Mouse (Mus musculus): ENCODE data around the gene Gtf2f1. TPM values are rescaled to one million over a fixed set of nuclear protein-coding genes. Genes with fewer than 3 reads are reported as not detected.

The Gtf2f1 gene
- polyA plus RNA-seq, 1 experiment, result 18.5 TPM

- no peaks in the 10 kb centered on the region for H3K36me3 ChIP-seq (ENCODE audit: control insufficient read depth, insufficient read depth, low read length)
- no peaks in the 10 kb centered on the region for H3K27me3 ChIP-seq (ENCODE audit: control insufficient read depth, insufficient read depth, low read length)
- H3K4me3 ChIP-seq (ENCODE audit: extremely low read depth, insufficient read depth, insufficient read length), result no peak overlapping the region
- WGBS, result 60% methylated on average over 3 of the region's 3 CpGs
- no peaks in the 10 kb centered on the region for H3K4me1 ChIP-seq (ENCODE audit: control insufficient read depth, insufficient read depth, insufficient read length)
- no peak for TF ChIP-seq CTCF (IDR thresholded peaks at IDR 0.05; ENCODE audit: extremely low read depth, insufficient read depth, insufficient read length, insufficient replicate concordance)
- no peak for TF ChIP-seq POLR2A (IDR thresholded peaks at IDR 0.05; ENCODE audit: low read depth, low read length)
- DNase-seq (ENCODE audit: low read depth in 1 of 2, low spot score in 2 of 2), result no peak
- H3K27ac ChIP-seq (ENCODE audit: insufficient read depth, low read length), result no peak overlapping the region
Observed at GRCm38 (mm10) chr17:57048816-57049215, 37.7 kb upstream of the Gtf2f1 start.

DNA sequence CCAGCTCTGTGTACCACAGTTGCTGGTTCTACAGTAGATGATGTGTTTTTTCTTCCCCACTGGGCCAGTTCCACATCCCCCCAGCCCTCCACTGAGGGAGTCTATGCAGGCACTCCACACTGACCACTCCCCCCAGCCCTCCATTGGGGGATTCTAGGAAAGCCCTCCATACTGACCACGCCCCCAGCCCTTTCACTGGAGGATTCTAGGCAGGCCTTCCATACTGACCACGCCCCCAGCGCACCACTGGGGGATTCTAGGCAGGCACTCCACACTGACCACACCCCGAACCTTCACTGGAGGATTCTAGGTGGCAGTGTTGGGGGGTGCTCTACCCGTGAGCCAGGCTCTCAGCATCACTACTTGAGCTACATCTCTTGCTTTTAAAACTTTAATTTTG is 36.3 kb upstream of the Gtf2f1 start:
- Histone ChIP-seq H3K27ac (ENCODE audit: insufficient read depth, low read length) (no peak overlapping the region), H3K4me3 (ENCODE audit: extremely low read depth, insufficient read depth, insufficient read length) (no peak overlapping the region), H3K4me1 (ENCODE audit: control insufficient read depth, insufficient read depth, insufficient read length) (no peaks in the 10 kb centered on the region), H3K27me3 (ENCODE audit: control insufficient read depth, insufficient read depth, low read length) (no peaks in the 10 kb centered on the region), H3K36me3 (ENCODE audit: control insufficient read depth, insufficient read depth, low read length) (no peaks in the 10 kb centered on the region)
- 87% methylated on average over 5 of the region's 5 CpGs for WGBS
- no peak for DNase-seq (ENCODE audit: low read depth in 1 of 2, low spot score in 2 of 2)
- TF ChIP-seq CTCF (IDR thresholded peaks at IDR 0.05; ENCODE audit: extremely low read depth, insufficient read depth, insufficient read length, insufficient replicate concordance) (no peak), POLR2A (IDR thresholded peaks at IDR 0.05; ENCODE audit: low read depth, low read length) (no peak)

DNA sequence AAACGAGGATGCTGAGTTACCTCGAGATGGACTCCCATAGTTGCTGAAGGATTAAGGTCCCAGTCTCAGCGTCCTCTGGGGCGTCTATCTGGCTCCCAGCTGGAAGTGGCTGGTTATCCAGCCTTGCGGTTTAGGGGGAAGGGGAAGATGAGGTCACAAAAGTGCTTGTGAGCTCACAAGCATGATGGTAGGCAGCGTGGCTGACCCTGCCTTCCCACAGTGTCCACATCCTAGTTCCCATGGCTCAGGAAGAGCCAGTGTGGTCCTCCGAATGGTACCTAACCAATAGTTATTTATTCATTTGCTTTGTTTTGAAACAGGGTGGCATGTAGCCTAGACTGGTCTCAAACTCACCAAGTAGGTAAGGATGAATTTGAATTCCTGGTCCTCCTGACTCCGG is 30.5 kb upstream of the Gtf2f1 start, which contains the start of gene Slc25a41:
Slc25a41 (minus strand) TSS at position 101 of the 400 bp plus-strand sequence.
- Histone ChIP-seq H3K4me3 (ENCODE audit: extremely low read depth, insufficient read depth, insufficient read length) (no peak within 1 kb of the TSS), H3K4me1 (ENCODE audit: control insufficient read depth, insufficient read depth, insufficient read length) (no peaks in the 10 kb centered on the region), H3K36me3 (ENCODE audit: control insufficient read depth, insufficient read depth, low read length) (no peaks in the 10 kb centered on the region), H3K27me3 (ENCODE audit: control insufficient read depth, insufficient read depth, low read length) (no peaks in the 10 kb centered on the region; the same call in 1 of the 2 replicates), H3K27ac (ENCODE audit: insufficient read depth, low read length) (no peak within 1 kb of the TSS)
- no peak for TF ChIP-seq POLR2A (IDR thresholded peaks at IDR 0.05; ENCODE audit: low read depth, low read length)
- TF ChIP-seq CTCF (IDR thresholded peaks at IDR 0.05; ENCODE audit: extremely low read depth, insufficient read depth, insufficient read length, insufficient replicate concordance), result no peak
- 87% methylated on average over 8 of the region's 8 CpGs for WGBS
- no peak for DNase-seq (ENCODE audit: low read depth in 1 of 2, low spot score in 2 of 2)

GRCm38 (mm10) chr17:57038978-57039377 is 27.9 kb upstream of the Gtf2f1 start:
- TF ChIP-seq POLR2A (IDR thresholded peaks at IDR 0.05; ENCODE audit: low read depth, low read length) (no peak), CTCF (IDR thresholded peaks at IDR 0.05; ENCODE audit: extremely low read depth, insufficient read depth, insufficient read length, insufficient replicate concordance) (no peak)
- H3K27ac ChIP-seq (ENCODE audit: insufficient read depth, low read length), result no peak overlapping the region
- H3K36me3 ChIP-seq (ENCODE audit: control insufficient read depth, insufficient read depth, low read length), result no peaks in the 10 kb centered on the region
- H3K27me3 ChIP-seq (ENCODE audit: control insufficient read depth, insufficient read depth, low read length), result no peaks in the 10 kb centered on the region; the same call in 1 of the 2 replicates
- WGBS, result 56% methylated on average over 8 of the region's 8 CpGs
- DNase-seq (ENCODE audit: low read depth in 1 of 2, low spot score in 2 of 2), result no peak
- peaks cover 3% of the 10 kb centered on the region; the same call in 1 of the 2 replicates for H3K4me1 ChIP-seq (ENCODE audit: control insufficient read depth, insufficient read depth, insufficient read length)
- H3K4me3 ChIP-seq (ENCODE audit: extremely low read depth, insufficient read depth, insufficient read length), result no peak overlapping the region

DNA sequence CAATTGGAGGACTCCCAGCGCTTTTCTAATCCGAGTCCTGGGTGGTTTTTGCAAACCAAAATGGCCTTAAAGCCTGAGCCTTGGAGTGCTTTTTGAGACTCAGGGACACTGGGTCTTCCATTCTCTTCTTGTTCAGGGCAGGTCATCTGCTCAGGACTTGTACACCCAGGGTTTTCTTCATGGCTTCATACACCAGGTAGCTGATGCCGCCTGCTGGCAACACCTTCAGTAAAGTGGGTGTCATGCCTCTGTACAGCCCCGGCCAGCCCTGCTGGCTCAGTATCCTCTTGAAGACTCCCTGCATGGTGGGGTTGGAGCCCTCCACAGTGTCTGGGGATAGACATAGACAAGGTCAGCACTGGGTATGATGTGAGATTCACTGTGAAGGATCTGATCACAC is 21.8 kb upstream of the Gtf2f1 start:
- TF ChIP-seq CTCF (IDR thresholded peaks at IDR 0.05; ENCODE audit: extremely low read depth, insufficient read depth, insufficient read length, insufficient replicate concordance), result no peak
- Histone ChIP-seq H3K4me3 (ENCODE audit: extremely low read depth, insufficient read depth, insufficient read length) (no peak overlapping the region), H3K4me1 (ENCODE audit: control insufficient read depth, insufficient read depth, insufficient read length) (peaks cover 11% of the 10 kb centered on the region)

GRCm38 (mm10) chr17:57031661-57032420 is 20.8 kb upstream of the Gtf2f1 start:
- H3K36me3 ChIP-seq (ENCODE audit: control insufficient read depth, insufficient read depth, low read length), result peaks cover 13% of the 10 kb centered on the region
- peak overlapping the region; percentile 83 for H3K27ac ChIP-seq (ENCODE audit: insufficient read depth, low read length)
- no peaks in the 10 kb centered on the region for H3K27me3 ChIP-seq (ENCODE audit: control insufficient read depth, insufficient read depth, low read length)
- under 1% methylated on average over 38 of the region's 38 CpGs for WGBS
- H3K4me3 ChIP-seq (ENCODE audit: extremely low read depth, insufficient read depth, insufficient read length), result peak overlapping the region; percentile 48
- DNase-seq (ENCODE audit: low read depth in 1 of 2, low spot score in 2 of 2), result peak; percentile 100
- no peak for TF ChIP-seq CTCF (IDR thresholded peaks at IDR 0.05; ENCODE audit: extremely low read depth, insufficient read depth, insufficient read length, insufficient replicate concordance)
- peak; percentile 88 for TF ChIP-seq POLR2A (IDR thresholded peaks at IDR 0.05; ENCODE audit: low read depth, low read length)
- peaks cover 11% of the 10 kb centered on the region for H3K4me1 ChIP-seq (ENCODE audit: control insufficient read depth, insufficient read depth, insufficient read length)

More for the DNA sequence above, 21.8 kb upstream of the Gtf2f1 start:
- Histone ChIP-seq H3K36me3 (ENCODE audit: control insufficient read depth, insufficient read depth, low read length) (peaks cover 6% of the 10 kb centered on the region), H3K27me3 (ENCODE audit: control insufficient read depth, insufficient read depth, low read length) (no peaks in the 10 kb centered on the region), H3K27ac (ENCODE audit: insufficient read depth, low read length) (no peak overlapping the region)
- 89% methylated on average over 4 of the region's 4 CpGs for WGBS
- no peak for DNase-seq (ENCODE audit: low read depth in 1 of 2, low spot score in 2 of 2)

Measured in spleen, adult 2 months (tissue).